Mouse (Mus musculus) heart, postnatal 0 days (tissue): ENCODE measurements at regions not wholly inside any gene's neighbourhood (a gene's known extent, or its start where the extent isn't known, plus 50 kb on each side); places are given as distances from the start of the nearest gene placed in this dataset.

Source experiments
- ATAC-seq: fragments of 200-750 bp; cut with Nextera tagmentation; 2 replicates; pipeline ENCODE4 v1.8.0; 2017; ENCODE audit warnings: low read depth, moderate number of reproducible peaks, moderate library complexity; ENCODE audit not compliant: insufficient read depth
- DNase-seq: peaks from one replicate; pipeline ENCODE4 v3.0.0-alpha.2; 2016; ENCODE audit warnings: low spot score
- H3K27ac ChIP-seq: fragments of 300-500 bp; sonication (generic); 2 replicates; pipeline ENCODE4 v1.5.1; 2014; ENCODE audit warnings: low read depth, mild to moderate bottlenecking
- H3K27me3 ChIP-seq: fragments of 300-500 bp; sonication (generic); 2 replicates; pipeline ENCODE4 v1.6.1; 2014; ENCODE audit warnings: low read length, mixed read lengths; ENCODE audit not compliant: control insufficient read depth, insufficient read depth
- H3K36me3 ChIP-seq: fragments of 300-500 bp; sonication (generic); replicated peaks from 2 replicates; pipeline ENCODE4 v1.6.1; 2014; ENCODE audit warnings: low read length, mixed read lengths; ENCODE audit not compliant: control insufficient read depth, insufficient read depth
- H3K4me1 ChIP-seq: fragments of 300-500 bp; sonication (generic); 2 replicates; pipeline ENCODE4 v1.6.1; 2014; ENCODE audit warnings: antibody characterized with exemption; ENCODE audit not compliant: control insufficient read depth, insufficient read depth
- H3K4me2 ChIP-seq: fragments of 300-500 bp; sonication (generic); 2 replicates; pipeline ENCODE4 v1.6.1; 2014; ENCODE audit warnings: low read depth, mild to moderate bottlenecking, low read length, moderate library complexity
- H3K4me3 ChIP-seq: fragments of 300-500 bp; sonication (generic); 2 replicates; pipeline ENCODE4 v1.5.1; 2014; ENCODE audit warnings: low read depth, low read length
- H3K9ac ChIP-seq: fragments of 300-500 bp; sonication (generic); replicated peaks from 2 replicates; pipeline ENCODE4 v1.6.1; 2014; ENCODE audit warnings: low read depth, low read length, mixed read lengths
- H3K9me3 ChIP-seq: fragments of 300-500 bp; sonication (generic); replicated peaks from 2 replicates; pipeline ENCODE4 v1.6.1; 2016; ENCODE audit warnings: low read length; ENCODE audit not compliant: control insufficient read depth
- CTCF ChIP-seq: IDR thresholded peaks from 2 replicates; pipeline ENCODE4 v1.5.1; 2016; ENCODE audit warnings: antibody characterized with exemption, control low read depth, low read depth
- EP300 ChIP-seq: IDR thresholded peaks from 2 replicates; pipeline ENCODE4 v1.6.1; 2016; ENCODE audit warnings: antibody characterized with exemption, low read depth
- WGBS: fragments of 180-500 bp; shearing (Covaris S2); extraction: QIAGEN DNeasy Blood & Tissue Kit; methylation state at CpG from one replicate; pipeline ENCODE4 v1.1.7; 2014; 5-methylcytosine and 5-hydroxymethylcytosine counted together

DNA sequence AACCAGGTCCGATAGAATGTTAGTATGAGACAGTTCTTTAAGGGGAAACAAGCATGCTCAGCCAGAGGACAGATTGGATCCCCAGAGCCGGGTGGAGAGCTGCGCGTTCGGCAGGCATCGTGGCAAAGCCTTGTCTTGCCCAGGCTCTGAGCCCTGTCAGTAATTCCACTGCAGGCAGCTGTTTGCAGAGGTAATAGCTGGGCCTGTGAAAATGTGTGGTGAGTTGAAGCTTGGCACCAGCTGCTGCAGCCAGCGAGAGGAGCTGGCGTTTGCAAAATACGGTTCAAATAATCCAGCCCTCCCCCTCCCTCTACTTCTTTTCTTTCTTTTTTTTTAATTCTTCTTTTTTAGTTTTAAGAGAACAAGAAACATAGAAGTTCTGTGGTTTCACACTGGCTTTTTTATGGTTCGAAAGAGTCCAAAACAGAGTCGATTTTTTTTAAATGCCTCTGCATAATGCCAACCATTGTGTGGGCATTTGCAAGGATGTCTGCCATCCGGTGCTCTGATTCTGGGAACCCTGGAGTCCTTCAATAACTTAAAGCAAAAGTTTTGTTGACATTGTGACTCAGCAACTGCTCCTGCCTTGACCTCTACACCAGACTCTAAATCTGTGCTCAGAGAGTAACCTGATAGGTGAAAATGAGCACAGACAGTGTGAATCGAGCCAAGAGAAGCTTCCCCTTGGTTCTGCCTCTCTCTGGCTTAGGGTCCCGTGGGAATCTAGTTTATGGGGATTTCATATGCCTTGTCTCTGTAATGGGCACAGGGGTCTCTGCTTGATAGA, 190.7 kb downstream of the Bcl11b start:
- Histone ChIP-seq H3K36me3 (no peaks in the 10 kb centered on the region), H3K9ac (no peak overlapping the region), H3K27me3 (peaks cover 8% of the 10 kb centered on the region; the same call in 1 of the 2 replicates), H3K27ac (no peak overlapping the region), H3K4me3 (no peak overlapping the region), H3K4me1 (no peaks in the 10 kb centered on the region), H3K4me2 (no peak overlapping the region), H3K9me3 (no peaks in the 10 kb centered on the region)
- 74% methylated on average over 14 of the region's 14 CpGs for WGBS
- no peak for DNase-seq
- TF ChIP-seq CTCF = no peak
- TF ChIP-seq EP300 = no peak
- ATAC-seq = no peak

DNA sequence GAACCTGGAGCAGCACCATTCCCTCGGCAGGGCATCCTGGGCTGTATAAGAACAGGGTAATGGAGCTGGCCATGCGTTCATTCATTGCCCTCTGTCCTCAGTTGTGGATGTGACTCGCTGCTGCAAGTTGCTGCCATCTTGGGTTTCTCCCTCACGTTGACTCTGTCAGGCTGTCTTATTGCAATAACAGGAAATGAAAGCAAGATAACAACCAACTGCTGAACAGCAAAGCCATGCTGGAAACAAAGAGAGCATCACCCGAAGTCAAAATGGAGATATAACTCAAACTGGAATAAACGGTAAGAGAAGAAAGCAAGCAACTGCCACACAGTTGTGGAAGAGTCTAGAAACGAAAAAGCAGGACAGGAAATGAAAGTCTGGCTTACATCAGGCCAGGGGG, 188.5 kb downstream of the Bcl11b start:
- WGBS = 60% methylated on average over 7 of the region's 7 CpGs

GRCm38 (mm10) chr12:107823768-107824394, 179.5 kb downstream of the Bcl11b start:
- Histone ChIP-seq H3K4me3 (no peak overlapping the region), H3K36me3 (no peaks in the 10 kb centered on the region), H3K9ac (no peak overlapping the region), H3K9me3 (no peaks in the 10 kb centered on the region), H3K4me1 (no peaks in the 10 kb centered on the region), H3K4me2 (no peak overlapping the region), H3K27me3 (no peaks in the 10 kb centered on the region), H3K27ac (no peak overlapping the region)
- no peak for ATAC-seq
- no peak for DNase-seq
- TF ChIP-seq CTCF = no peak
- TF ChIP-seq EP300 = no peak
- 71% methylated on average over 5 of the region's 5 CpGs for WGBS

More for the DNA sequence above, 188.5 kb downstream of the Bcl11b start:
- Histone ChIP-seq H3K27ac (no peak overlapping the region), H3K9ac (no peak overlapping the region), H3K4me3 (no peak overlapping the region), H3K4me2 (no peak overlapping the region), H3K9me3 (no peaks in the 10 kb centered on the region), H3K4me1 (no peaks in the 10 kb centered on the region), H3K36me3 (no peaks in the 10 kb centered on the region), H3K27me3 (no peaks in the 10 kb centered on the region)
- ATAC-seq = no peak
- TF ChIP-seq EP300 = no peak
- DNase-seq = no peak

DNA sequence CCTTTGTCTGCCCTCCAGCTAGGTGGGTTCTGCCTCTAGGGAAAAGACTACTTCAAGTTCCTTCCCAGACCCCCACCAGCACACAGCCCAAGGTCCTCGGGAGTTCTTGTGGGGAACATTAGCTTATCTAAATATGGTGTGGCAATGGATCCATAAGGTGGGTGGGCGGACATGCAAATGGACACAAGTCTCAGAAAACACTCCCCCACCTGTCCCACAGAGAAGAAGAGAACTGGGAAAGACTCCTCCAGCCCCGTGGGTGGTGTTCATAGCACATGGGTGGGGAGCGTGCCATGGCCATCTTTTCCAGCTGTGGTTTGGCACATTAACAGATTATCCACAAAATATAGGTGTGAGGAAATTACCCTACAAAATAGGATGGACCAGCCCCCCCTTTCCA, 177.5 kb downstream of the Bcl11b start:
- Histone ChIP-seq H3K4me1 (no peaks in the 10 kb centered on the region), H3K4me3 (no peak overlapping the region), H3K27me3 (no peaks in the 10 kb centered on the region), H3K9ac (no peak overlapping the region), H3K4me2 (no peak overlapping the region), H3K9me3 (no peaks in the 10 kb centered on the region), H3K27ac (no peak overlapping the region), H3K36me3 (no peaks in the 10 kb centered on the region)
- no peak for DNase-seq
- no peak for ATAC-seq
- TF ChIP-seq EP300 (no peak), CTCF (no peak)
- WGBS = 81% methylated on average over 4 of the region's 4 CpGs

DNA sequence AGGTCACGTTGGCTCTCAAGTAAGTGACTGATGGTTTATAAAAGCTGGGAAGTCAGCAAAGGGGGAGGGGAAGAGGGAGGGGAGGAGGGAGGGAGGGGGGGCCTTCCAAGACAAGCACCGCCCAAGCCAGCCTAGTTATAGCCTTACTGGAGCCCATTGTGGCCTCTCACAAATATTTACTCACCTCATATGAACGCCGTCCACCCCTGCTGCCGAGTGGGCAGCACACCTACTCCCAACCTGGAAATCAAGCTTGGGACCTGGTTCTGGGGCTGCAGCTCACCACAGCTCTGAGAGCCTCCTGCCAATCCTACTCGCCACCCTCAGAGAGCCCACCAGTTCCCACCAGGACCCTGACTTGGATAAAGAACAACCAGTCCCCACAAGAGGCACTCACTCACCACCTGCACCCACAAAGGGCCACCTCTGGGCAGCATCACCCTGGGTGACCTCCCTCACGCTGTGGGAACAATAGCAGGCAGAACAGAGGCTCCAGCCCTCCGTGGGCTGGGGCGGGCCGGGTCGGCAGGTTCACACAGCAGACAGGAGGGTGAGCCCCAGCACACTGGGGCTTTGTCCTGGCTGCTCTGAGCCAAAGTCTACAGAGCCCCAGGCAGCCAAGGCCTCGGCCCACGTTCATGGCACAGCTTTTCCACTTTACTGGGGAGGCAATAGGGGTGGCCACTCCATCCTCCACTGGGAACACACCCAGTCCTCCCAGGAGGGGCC, 171.8 kb downstream of the Bcl11b start:
- Histone ChIP-seq H3K4me3 (no peak overlapping the region), H3K4me2 (no peak overlapping the region), H3K9ac (no peak overlapping the region), H3K9me3 (no peaks in the 10 kb centered on the region), H3K27me3 (no peaks in the 10 kb centered on the region), H3K27ac (no peak overlapping the region), H3K36me3 (no peaks in the 10 kb centered on the region), H3K4me1 (no peaks in the 10 kb centered on the region)
- TF ChIP-seq CTCF (no peak), EP300 (no peak)
- DNase-seq = no peak
- ATAC-seq = no peak
- WGBS = 49% methylated on average over 13 of the region's 13 CpGs
